Mouse (Mus musculus) small intestine, adult 2 months (tissue): ENCODE measurements at regions not wholly inside any gene's neighbourhood (a gene's known extent, or its start where the extent isn't known, plus 50 kb on each side); places are given as distances from the start of the nearest gene placed in this dataset.

Experiments
- H3K27ac ChIP-seq: fragments of 200-500 bp; 2 replicates; pipeline ENCODE4 v1.5.1; 2012; ENCODE audit warnings: low read depth, low read length, control low read depth, inconsistent platforms; ENCODE audit not compliant: insufficient read depth
- H3K27me3 ChIP-seq: fragments of 200-500 bp; 2 replicates; pipeline ENCODE4 v1.6.1; 2012; ENCODE audit warnings: mild to moderate bottlenecking, moderate library complexity, low read length, inconsistent platforms; ENCODE audit not compliant: control insufficient read depth, insufficient read depth
- H3K36me3 ChIP-seq: fragments of 200-500 bp; 2 replicates; pipeline ENCODE4 v1.6.1; 2012; ENCODE audit warnings: mild to moderate bottlenecking, low read length, control low read depth, inconsistent platforms; ENCODE audit not compliant: control insufficient read depth, insufficient read depth
- H3K4me1 ChIP-seq: fragments of 200-500 bp; 2 replicates; pipeline ENCODE4 v1.6.1; 2012; ENCODE audit warnings: low read length, inconsistent platforms, mixed read lengths; ENCODE audit not compliant: control insufficient read depth, insufficient read depth, insufficient read length
- H3K4me3 ChIP-seq: fragments of 200-500 bp; 2 replicates; pipeline ENCODE4 v1.5.1; 2012; ENCODE audit warnings: low read depth, mild to moderate bottlenecking, control low read depth, inconsistent platforms, low read length, moderate library complexity
- CTCF ChIP-seq: fragments of 200-500 bp; IDR thresholded peaks from 2 replicates; pipeline ENCODE4 v1.5.1; 2012; ENCODE audit warnings: low read depth, mild to moderate bottlenecking, control low read depth, inconsistent platforms, low read length, moderate library complexity, mixed read lengths; ENCODE audit not compliant: insufficient replicate concordance, insufficient read length; ENCODE audit errors: extremely low read depth
- POLR2A ChIP-seq: fragments of 200-500 bp; IDR thresholded peaks from 2 replicates; pipeline ENCODE4 v1.6.1; 2012; ENCODE audit warnings: low read depth, mild to moderate bottlenecking, control low read depth, inconsistent platforms, low read length, moderate library complexity
- WGBS: fragments of 180-500 bp; shearing (Covaris S2); methylation state at CpG from one replicate; pipeline ENCODE4 v1.1.7; 2018; 5-methylcytosine and 5-hydroxymethylcytosine counted together

- 0 out of 2 replicates have a peak, but pooled peaks cover 2% of the 10 kb centered on the region for H3K4me1 ChIP-seq
- H3K27me3 ChIP-seq, result no peaks in the 10 kb centered on the region
- no peak overlapping the region for H3K27ac ChIP-seq
- no peak overlapping the region for H3K4me3 ChIP-seq
- WGBS, result 41% methylated on average over 6 of the region's 6 CpGs
- no peaks in the 10 kb centered on the region for H3K36me3 ChIP-seq
- TF ChIP-seq CTCF, result no peak
Measured at GRCm38 (mm10) chr5:46488140-46488942, 630.9 kb upstream of the Lcorl start.

GRCm38 (mm10) chr5:46486740-46487326 is 629.4 kb upstream of the Lcorl start:
- WGBS, result 23% methylated on average over 1 of the region's 1 CpGs
- H3K4me1 ChIP-seq, result 0 out of 2 replicates have a peak, but pooled peaks cover 2% of the 10 kb centered on the region
- H3K36me3 ChIP-seq, result no peaks in the 10 kb centered on the region
- no peak overlapping the region for H3K4me3 ChIP-seq
- no peaks in the 10 kb centered on the region for H3K27me3 ChIP-seq
- no peak overlapping the region for H3K27ac ChIP-seq
- no peak for TF ChIP-seq CTCF
- TF ChIP-seq POLR2A, result no peak

- Histone ChIP-seq H3K27ac (no peak overlapping the region), H3K27me3 (no peaks in the 10 kb centered on the region), H3K4me3 (no peak overlapping the region), H3K4me1 (no peaks in the 10 kb centered on the region), H3K36me3 (no peaks in the 10 kb centered on the region)
- TF ChIP-seq POLR2A (no peak), CTCF (no peak)
- 88% methylated on average over 3 of the region's 3 CpGs for WGBS
Measured at GRCm38 (mm10) chr5:46456356-46456755, 598.9 kb upstream of the Lcorl start.

GRCm38 (mm10) chr5:46448274-46448673 is 590.9 kb upstream of the Lcorl start:
- Histone ChIP-seq H3K27me3 (no peaks in the 10 kb centered on the region), H3K36me3 (no peaks in the 10 kb centered on the region), H3K4me1 (0 out of 2 replicates have a peak, but pooled peaks cover 2% of the 10 kb centered on the region), H3K4me3 (no peak overlapping the region), H3K27ac (no peak overlapping the region)
- no peak for TF ChIP-seq CTCF
- no peak for TF ChIP-seq POLR2A
- 71% methylated on average over 4 of the region's 4 CpGs for WGBS

GRCm38 (mm10) chr5:46445844-46446243 is 588.4 kb upstream of the Lcorl start:
- Histone ChIP-seq H3K27me3 (no peaks in the 10 kb centered on the region), H3K4me3 (no peak overlapping the region), H3K36me3 (no peaks in the 10 kb centered on the region), H3K4me1 (0 out of 2 replicates have a peak, but pooled peaks cover 2% of the 10 kb centered on the region), H3K27ac (no peak overlapping the region)
- TF ChIP-seq CTCF (no peak), POLR2A (no peak)
- WGBS, result 15% methylated on average over 3 of the region's 3 CpGs

GRCm38 (mm10) chr5:46445122-46445521 is 587.7 kb upstream of the Lcorl start:
- TF ChIP-seq CTCF, result no peak
- 0 out of 2 replicates have a peak, but pooled peaks cover 2% of the 10 kb centered on the region for H3K4me1 ChIP-seq
- H3K4me3 ChIP-seq, result no peak overlapping the region
- H3K27ac ChIP-seq, result no peak overlapping the region
- WGBS, result 48% methylated on average over 7 of the region's 7 CpGs
- no peaks in the 10 kb centered on the region for H3K27me3 ChIP-seq
- H3K36me3 ChIP-seq, result no peaks in the 10 kb centered on the region

GRCm38 (mm10) chr5:46443805-46444340 is 586.5 kb upstream of the Lcorl start:
- TF ChIP-seq POLR2A, result no peak
- TF ChIP-seq CTCF, result no peak
- Histone ChIP-seq H3K27ac (no peak overlapping the region), H3K4me3 (no peak overlapping the region), H3K27me3 (no peaks in the 10 kb centered on the region), H3K36me3 (no peaks in the 10 kb centered on the region), H3K4me1 (0 out of 2 replicates have a peak, but pooled peaks cover 2% of the 10 kb centered on the region)
- WGBS, result 14% methylated on average over 12 of the region's 12 CpGs
